Mouse (Mus musculus) heart, embryonic 15.5 days (tissue): ENCODE measurements around the gene Pafah2. TPM values are rescaled to one million over a fixed set of nuclear protein-coding genes. Genes with fewer than 3 reads are reported as not detected.

Source experiments
- microRNA-seq: library from miRNA; unstranded; fragments of <30 nt; microRNA quantifications from one replicate; pipeline ENCODE4, GENCODE M21; 2016
- polyA plus RNA-seq: library from polyadenylated mRNA; unstranded; fragments of >200 nt; fragmentation: Nextera tagmentation; extraction: Ambion mirVana; gene quantifications from 2 replicates; pipeline ENCODE4 v1.2.1, GENCODE M21; 2015

Pafah2 gene
- polyA plus RNA-seq, 1 experiment from 2014 or later, result 10.6 TPM

Small RNAs within 50 kb of the gene (microRNA-seq; reads per million reads assigned to microRNA genes)
- 0.63 reads per million for gene Gm23634

Other genes starting within 250 kb of the Pafah2 start
- gene Cep85, start 209.2 kb upstream of the Pafah2 start, polyA plus RNA-seq, result 38.2 and 42.0 TPM in 2 replicates
- gene Gm7534, start 193.3 kb upstream of the Pafah2 start, polyA plus RNA-seq, result not detected in 2 replicates
- gene Catsper4, start 168.9 kb upstream of the Pafah2 start, polyA plus RNA-seq, result 0.09 TPM in 1 of 2 replicates, not detected in the other
- 1.2 and 2.4 TPM in 2 replicates for gene Cnksr1, start 157.9 kb upstream of the Pafah2 start, polyA plus RNA-seq
- 0.26 and 0.30 TPM in 2 replicates for gene E130218I03Rik, start 152.7 kb upstream of the Pafah2 start, polyA plus RNA-seq
- gene Zfp593, start 150.7 kb upstream of the Pafah2 start, polyA plus RNA-seq, result 7.4 and 9.1 TPM in 2 replicates
- gene Gm30191, start 149.4 kb upstream of the Pafah2 start, polyA plus RNA-seq, result not detected in 2 replicates
- 5.0 and 5.1 TPM in 2 replicates for gene Grrp1, start 142.2 kb upstream of the Pafah2 start, polyA plus RNA-seq
- 11.3 and 14.3 TPM in 2 replicates for gene Pdik1l, start 108.4 kb upstream of the Pafah2 start, polyA plus RNA-seq
- gene Trim63, start 81.2 kb upstream of the Pafah2 start, polyA plus RNA-seq, result 137 and 156 TPM in 2 replicates
- gene Slc30a2, start 53.1 kb upstream of the Pafah2 start, polyA plus RNA-seq, result 0.18 and 0.21 TPM in 2 replicates
- 2.3 and 2.9 TPM in 2 replicates for gene Extl1, start 12.5 kb upstream of the Pafah2 start, polyA plus RNA-seq
- 947 and 956 TPM in 2 replicates for gene Stmn1, start 72.0 kb downstream of the Pafah2 start, polyA plus RNA-seq
- 11.7 and 11.9 TPM in 2 replicates for gene Paqr7, start 100.4 kb downstream of the Pafah2 start, polyA plus RNA-seq
- 7.3 and 7.9 TPM in 2 replicates for gene Aunip, start 114.7 kb downstream of the Pafah2 start, polyA plus RNA-seq
- gene Mtfr1l, start 139.1 kb downstream of the Pafah2 start, polyA plus RNA-seq, result 147 and 152 TPM in 2 replicates
- gene Selenon, start 155.8 kb downstream of the Pafah2 start, polyA plus RNA-seq, result 30.8 and 42.0 TPM in 2 replicates